Mouse (Mus musculus) liver, embryonic 12.5 days (tissue): ENCODE results near the gene Olfr1023. TPM values are rescaled to one million over a fixed set of nuclear protein-coding genes. Genes with fewer than 3 reads are reported as not detected.

ENCODE experiments used
- ATAC-seq: fragments of 200-750 bp; cut with Nextera tagmentation; 2 replicates; pipeline ENCODE4 v1.8.0; 2017; ENCODE audit warnings: moderate number of reproducible peaks, mild to moderate bottlenecking, moderate library complexity
- H3K27ac ChIP-seq: fragments of 300-500 bp; sonication (generic); 2 replicates; pipeline ENCODE4 v1.5.1; 2016; ENCODE audit warnings: mild to moderate bottlenecking
- H3K27me3 ChIP-seq: fragments of 300-500 bp; sonication (generic); replicated peaks from 2 replicates; pipeline ENCODE4 v1.6.1; 2016; ENCODE audit warnings: mild to moderate bottlenecking, moderate library complexity
- H3K36me3 ChIP-seq: fragments of 300-500 bp; sonication (generic); 2 replicates; pipeline ENCODE4 v1.6.1; 2016; ENCODE audit warnings: mild to moderate bottlenecking, moderate library complexity
- H3K4me1 ChIP-seq: fragments of 300-500 bp; sonication (generic); 2 replicates; pipeline ENCODE4 v1.6.1; 2016
- H3K4me2 ChIP-seq: fragments of 300-500 bp; sonication (generic); 2 replicates; pipeline ENCODE4 v1.6.1; 2016; ENCODE audit warnings: mild to moderate bottlenecking, moderate library complexity
- H3K4me3 ChIP-seq: fragments of 300-500 bp; sonication (generic); 2 replicates; pipeline ENCODE4 v1.5.1; 2016; ENCODE audit warnings: mild to moderate bottlenecking, moderate library complexity
- H3K9ac ChIP-seq: fragments of 300-500 bp; sonication (generic); 2 replicates; pipeline ENCODE4 v1.6.1; 2016; ENCODE audit warnings: mild to moderate bottlenecking, moderate library complexity
- H3K9me3 ChIP-seq: fragments of 300-500 bp; sonication (generic); replicated peaks from 2 replicates; pipeline ENCODE4 v1.6.1; 2016; ENCODE audit warnings: mild to moderate bottlenecking, moderate library complexity
- WGBS: fragments of 180-500 bp; shearing (Covaris S2); methylation state at CpG from one replicate; pipeline ENCODE4 v1.1.7; 2016; ENCODE audit not compliant: insufficient replicate concordance; 5-methylcytosine and 5-hydroxymethylcytosine counted together
- polyA plus RNA-seq: library from polyadenylated mRNA; unstranded; fragments of >200 nt; fragmentation: Nextera tagmentation; extraction: Ambion mirVana; gene quantifications from 2 replicates; pipeline ENCODE4 v1.2.1, GENCODE M21; 2016

Gene Olfr1023
- polyA plus RNA-seq = not detected in 2 replicates

- H3K4me2 ChIP-seq = no peak within 1 kb of the TSS
- H3K9me3 ChIP-seq = no peaks in the 10 kb centered on the region
- no peak for ATAC-seq
- H3K9ac ChIP-seq = no peak within 1 kb of the TSS
- H3K27ac ChIP-seq = no peak within 1 kb of the TSS
- 41% methylated on average over 2 of the region's 2 CpGs for WGBS
- no peaks in the 10 kb centered on the region for H3K36me3 ChIP-seq
- H3K27me3 ChIP-seq = no peaks in the 10 kb centered on the region
- H3K4me1 ChIP-seq = no peaks in the 10 kb centered on the region
- no peak within 1 kb of the TSS for H3K4me3 ChIP-seq
These were observed at the start of gene Olfr1023 for GRCm38 (mm10) chr2:85885340-85885739. Gene Olfr1023 (plus strand): TSS chr2:85885640.

GRCm38 (mm10) chr2:85845383-85845782, 40.1 kb upstream of the Olfr1023 start, which contains the start of gene Olfr1019:
Gene Olfr1019 (minus strand): TSS chr2:85845483.
- Histone ChIP-seq H3K9ac (no peak within 1 kb of the TSS), H3K27me3 (no peaks in the 10 kb centered on the region), H3K27ac (no peak within 1 kb of the TSS), H3K4me2 (no peak within 1 kb of the TSS), H3K9me3 (no peaks in the 10 kb centered on the region), H3K4me3 (no peak within 1 kb of the TSS), H3K4me1 (no peaks in the 10 kb centered on the region), H3K36me3 (no peaks in the 10 kb centered on the region)
- ATAC-seq = no peak

GRCm38 (mm10) chr2:85846730-85847129, 38.7 kb upstream of the Olfr1023 start, which contains the start of gene Olfr1020:
Gene Olfr1020 (plus strand): TSS chr2:85847030.
- Histone ChIP-seq H3K9me3 (no peaks in the 10 kb centered on the region), H3K27ac (no peak within 1 kb of the TSS), H3K36me3 (no peaks in the 10 kb centered on the region), H3K4me2 (no peak within 1 kb of the TSS), H3K4me1 (no peaks in the 10 kb centered on the region), H3K9ac (no peak within 1 kb of the TSS), H3K27me3 (no peaks in the 10 kb centered on the region), H3K4me3 (no peak within 1 kb of the TSS)
- ATAC-seq = no peak
- WGBS = 59% methylated on average over 1 of the region's 1 CpGs

- Histone ChIP-seq H3K4me2 (no peak within 1 kb of the TSS), H3K27ac (no peak within 1 kb of the TSS), H3K9ac (no peak within 1 kb of the TSS), H3K9me3 (no peaks in the 10 kb centered on the region), H3K27me3 (no peaks in the 10 kb centered on the region), H3K36me3 (no peaks in the 10 kb centered on the region), H3K4me3 (no peak within 1 kb of the TSS), H3K4me1 (no peaks in the 10 kb centered on the region)
- ATAC-seq = no peak
- WGBS = 41% methylated on average over 2 of the region's 2 CpGs
These were observed 17.1 kb upstream of the Olfr1023 start, which contains the start of gene Olfr1022 for GRCm38 (mm10) chr2:85868294-85868693. Gene Olfr1022 (plus strand): TSS chr2:85868594.

- 69% methylated on average over 3 of the region's 3 CpGs for WGBS
- H3K27me3 ChIP-seq = no peaks in the 10 kb centered on the region
- H3K4me1 ChIP-seq = no peaks in the 10 kb centered on the region
These were observed 19.5 kb downstream of the Olfr1023 start, which contains the start of gene Olfr1024 for GRCm38 (mm10) chr2:85904952-85905351. Gene Olfr1024 (minus strand): TSS chr2:85905052.

GRCm38 (mm10) chr2:85913197-85913596, 27.8 kb downstream of the Olfr1023 start:
- H3K9ac ChIP-seq = no peak overlapping the region
- H3K27ac ChIP-seq = no peak overlapping the region
- no peaks in the 10 kb centered on the region for H3K9me3 ChIP-seq
- H3K4me1 ChIP-seq = no peaks in the 10 kb centered on the region
- H3K4me2 ChIP-seq = no peak overlapping the region
- no peak for ATAC-seq
- no peaks in the 10 kb centered on the region for H3K27me3 ChIP-seq
- no peak overlapping the region for H3K4me3 ChIP-seq
- H3K36me3 ChIP-seq = no peaks in the 10 kb centered on the region

More at GRCm38 (mm10) chr2:85904952-85905351, 19.5 kb downstream of the Olfr1023 start, which contains the start of gene Olfr1024:
- Histone ChIP-seq H3K9me3 (no peaks in the 10 kb centered on the region), H3K27ac (no peak within 1 kb of the TSS), H3K36me3 (no peaks in the 10 kb centered on the region), H3K4me2 (no peak within 1 kb of the TSS), H3K4me3 (no peak within 1 kb of the TSS), H3K9ac (no peak within 1 kb of the TSS)
- no peak for ATAC-seq

GRCm38 (mm10) chr2:85914893-85915292, 29.5 kb downstream of the Olfr1023 start, which contains the start of gene Olfr1025-ps1:
Gene Olfr1025-ps1 (plus strand): TSS chr2:85915193.
- Histone ChIP-seq H3K27me3 (no peaks in the 10 kb centered on the region), H3K36me3 (no peaks in the 10 kb centered on the region), H3K4me3 (no peak within 1 kb of the TSS), H3K4me2 (no peak within 1 kb of the TSS), H3K9ac (no peak within 1 kb of the TSS), H3K9me3 (no peaks in the 10 kb centered on the region), H3K4me1 (no peaks in the 10 kb centered on the region), H3K27ac (no peak within 1 kb of the TSS)
- ATAC-seq = no peak
- WGBS = 21% methylated on average over 1 of the region's 1 CpGs

- no peak for ATAC-seq
These were observed 35.8 kb downstream of the Olfr1023 start, which contains the start of gene Olfr1026 for GRCm38 (mm10) chr2:85921258-85921657. Gene Olfr1026 (plus strand): TSS chr2:85921558.

More at GRCm38 (mm10) chr2:85921258-85921657, 35.8 kb downstream of the Olfr1023 start, which contains the start of gene Olfr1026:
- no peak within 1 kb of the TSS for H3K27ac ChIP-seq
- no peaks in the 10 kb centered on the region for H3K36me3 ChIP-seq
- H3K4me3 ChIP-seq = no peak within 1 kb of the TSS
- H3K4me2 ChIP-seq = no peak within 1 kb of the TSS
- no peaks in the 10 kb centered on the region for H3K9me3 ChIP-seq
- H3K9ac ChIP-seq = no peak within 1 kb of the TSS
- no peaks in the 10 kb centered on the region for H3K27me3 ChIP-seq
- H3K4me1 ChIP-seq = no peaks in the 10 kb centered on the region
- 74% methylated on average over 3 of the region's 3 CpGs for WGBS

Other genes starting within 250 kb of the Olfr1023 start
- not detected in 2 replicates for gene Olfr1002, start 234.9 kb upstream of the Olfr1023 start, polyA plus RNA-seq
- gene Olfr154, start 221.2 kb upstream of the Olfr1023 start, polyA plus RNA-seq = not detected in 2 replicates
- gene Olfr1006, start 206.9 kb upstream of the Olfr1023 start, polyA plus RNA-seq = not detected in 2 replicates
- gene Olfr1008, start 196.2 kb upstream of the Olfr1023 start, polyA plus RNA-seq = not detected in 2 replicates
- not detected in 2 replicates for gene Olfr1009, start 170.2 kb upstream of the Olfr1023 start, polyA plus RNA-seq
- not detected in 2 replicates for gene Olfr1012, start 122.9 kb upstream of the Olfr1023 start, polyA plus RNA-seq
- gene Olfr1013, start 118.5 kb upstream of the Olfr1023 start, polyA plus RNA-seq = not detected in 2 replicates
- not detected in 2 replicates for gene Olfr1014, start 112.9 kb upstream of the Olfr1023 start, polyA plus RNA-seq
- gene Olfr1015, start 103.6 kb upstream of the Olfr1023 start, polyA plus RNA-seq = not detected in 2 replicates
- gene Olfr1016, start 83.1 kb upstream of the Olfr1023 start, polyA plus RNA-seq = not detected in 2 replicates
- not detected in 2 replicates for gene Olfr1018, start 67.2 kb upstream of the Olfr1023 start, polyA plus RNA-seq
- not detected in 2 replicates for gene Olfr1019, start 40.2 kb upstream of the Olfr1023 start, polyA plus RNA-seq
- not detected in 2 replicates for gene Olfr1020, start 38.6 kb upstream of the Olfr1023 start, polyA plus RNA-seq
- gene Olfr1022, start 17.0 kb upstream of the Olfr1023 start, polyA plus RNA-seq = not detected in 2 replicates
- gene Olfr1024, start 19.4 kb downstream of the Olfr1023 start, polyA plus RNA-seq = not detected in 2 replicates
- gene Olfr1025-ps1, start 29.6 kb downstream of the Olfr1023 start, polyA plus RNA-seq = not detected in 2 replicates
- gene Olfr1026, start 35.9 kb downstream of the Olfr1023 start, polyA plus RNA-seq = not detected in 2 replicates
- gene Olfr1028, start 64.8 kb downstream of the Olfr1023 start, polyA plus RNA-seq = not detected in 2 replicates
- not detected in 2 replicates for gene Olfr1029, start 88.3 kb downstream of the Olfr1023 start, polyA plus RNA-seq
- gene Olfr1030, start 93.6 kb downstream of the Olfr1023 start, polyA plus RNA-seq = not detected in 2 replicates
- not detected in 2 replicates for gene Olfr1031, start 104.7 kb downstream of the Olfr1023 start, polyA plus RNA-seq
- gene Olfr1032, start 119.9 kb downstream of the Olfr1023 start, polyA plus RNA-seq = not detected in 2 replicates
- gene Olfr1033, start 135.0 kb downstream of the Olfr1023 start, polyA plus RNA-seq = 0.07 and 0.51 TPM in 2 replicates
- not detected in 2 replicates for gene Olfr1034, start 160.2 kb downstream of the Olfr1023 start, polyA plus RNA-seq
- gene Olfr1036, start 188.4 kb downstream of the Olfr1023 start, polyA plus RNA-seq = not detected in 2 replicates
- gene Olfr1037, start 201.7 kb downstream of the Olfr1023 start, polyA plus RNA-seq = not detected in 2 replicates